Mouse (Mus musculus) hindbrain, embryonic 13.5 days (tissue): ENCODE measurements around the gene Ascc1. TPM values are rescaled to one million over a fixed set of nuclear protein-coding genes. Genes with fewer than 3 reads are reported as not detected.

Experiments used
- ATAC-seq: fragments of 200-750 bp; cut with Nextera tagmentation; 2 replicates; pipeline ENCODE4 v1.8.0; 2017; ENCODE audit warnings: moderate TSS enrichment; ENCODE audit not compliant: low FRiP score
- H3K27ac ChIP-seq: fragments of 300-500 bp; sonication (generic); 2 replicates; pipeline ENCODE4 v1.5.1; 2015; ENCODE audit warnings: inconsistent platforms, mild to moderate bottlenecking, moderate library complexity
- H3K27me3 ChIP-seq: fragments of 300-500 bp; sonication (generic); 2 replicates; pipeline ENCODE4 v1.6.1; 2015; ENCODE audit warnings: mild to moderate bottlenecking, inconsistent platforms
- H3K36me3 ChIP-seq: fragments of 300-500 bp; sonication (generic); 2 replicates; pipeline ENCODE4 v1.6.1; 2015; ENCODE audit warnings: mild to moderate bottlenecking, inconsistent platforms
- H3K4me1 ChIP-seq: fragments of 300-500 bp; sonication (generic); replicated peaks from 2 replicates; pipeline ENCODE4 v1.6.1; 2015; ENCODE audit warnings: inconsistent platforms
- H3K4me2 ChIP-seq: fragments of 300-500 bp; sonication (generic); 2 replicates; pipeline ENCODE4 v1.6.1; 2015; ENCODE audit warnings: inconsistent platforms, mild to moderate bottlenecking, moderate library complexity
- H3K4me3 ChIP-seq: fragments of 300-500 bp; sonication (generic); 2 replicates; pipeline ENCODE4 v1.5.1; 2015; ENCODE audit warnings: mild to moderate bottlenecking, inconsistent platforms
- H3K9ac ChIP-seq: fragments of 300-500 bp; sonication (generic); 2 replicates; pipeline ENCODE4 v1.6.1; 2015; ENCODE audit warnings: mild to moderate bottlenecking, inconsistent platforms
- H3K9me3 ChIP-seq: fragments of 300-500 bp; sonication (generic); 2 replicates; pipeline ENCODE4 v1.6.1; 2016; ENCODE audit warnings: inconsistent platforms
- WGBS: fragments of 180-500 bp; shearing (Covaris S2); methylation state at CpG from one replicate; pipeline ENCODE4 v1.1.7; 2015; 5-methylcytosine and 5-hydroxymethylcytosine counted together
- polyA plus RNA-seq: library from polyadenylated mRNA; unstranded; fragments of >200 nt; fragmentation: Nextera tagmentation; extraction: Ambion mirVana; gene quantifications from 2 replicates; pipeline ENCODE4 v1.2.1, GENCODE M21; 2015

Ascc1 gene
- polyA plus RNA-seq, 1 experiment from 2014 or later, result 47.1 TPM

- H3K27ac ChIP-seq, result 0 out of 2 replicates have a peak overlapping the region, but pooled peaks have one; percentile 58
- H3K9me3 ChIP-seq, result no peaks in the 10 kb centered on the region
- no peaks in the 10 kb centered on the region for H3K36me3 ChIP-seq
- H3K9ac ChIP-seq, result no peak overlapping the region
- WGBS, result 53% methylated on average over 7 of the region's 7 CpGs
- H3K4me2 ChIP-seq, result no peak overlapping the region
- ATAC-seq, result no peak; the same call in 1 of the 2 replicates
- H3K4me3 ChIP-seq, result no peak overlapping the region
- H3K27me3 ChIP-seq, result no peaks in the 10 kb centered on the region
- H3K4me1 ChIP-seq, result peaks cover 50% of the 10 kb centered on the region
Measured at GRCm38 (mm10) chr10:60028979-60029378, 26.4 kb downstream of the Ascc1 start.

- ATAC-seq, result no peak
- no peak overlapping the region for H3K4me3 ChIP-seq
- peaks cover 50% of the 10 kb centered on the region for H3K4me1 ChIP-seq
- no peak overlapping the region for H3K4me2 ChIP-seq
- no peaks in the 10 kb centered on the region for H3K36me3 ChIP-seq
- WGBS, result 90% methylated on average over 4 of the region's 4 CpGs
- H3K9me3 ChIP-seq, result no peaks in the 10 kb centered on the region
- H3K27me3 ChIP-seq, result no peaks in the 10 kb centered on the region
- no peak overlapping the region for H3K27ac ChIP-seq
- H3K9ac ChIP-seq, result no peak overlapping the region
Measured at GRCm38 (mm10) chr10:60029387-60029786, 26.8 kb downstream of the Ascc1 start.

- no peaks in the 10 kb centered on the region for H3K9me3 ChIP-seq
- no peak overlapping the region for H3K9ac ChIP-seq
- ATAC-seq, result no peak
- WGBS, result 69% methylated on average over 8 of the region's 8 CpGs
- no peak overlapping the region for H3K4me3 ChIP-seq
- no peak overlapping the region for H3K27ac ChIP-seq
- no peak overlapping the region for H3K4me2 ChIP-seq
- no peaks in the 10 kb centered on the region for H3K36me3 ChIP-seq
- H3K4me1 ChIP-seq, result peaks cover 44% of the 10 kb centered on the region
- H3K27me3 ChIP-seq, result no peaks in the 10 kb centered on the region
Measured at GRCm38 (mm10) chr10:60031562-60031961, 29.0 kb downstream of the Ascc1 start.

GRCm38 (mm10) chr10:60031985-60032384, 29.4 kb downstream of the Ascc1 start:
- no peak overlapping the region for H3K4me3 ChIP-seq
- ATAC-seq, result no peak
- WGBS, result 35% methylated on average over 2 of the region's 2 CpGs
- no peaks in the 10 kb centered on the region for H3K36me3 ChIP-seq
- no peak overlapping the region for H3K27ac ChIP-seq
- H3K9me3 ChIP-seq, result no peaks in the 10 kb centered on the region
- no peak overlapping the region for H3K4me2 ChIP-seq
- peaks cover 40% of the 10 kb centered on the region for H3K4me1 ChIP-seq
- no peak overlapping the region for H3K9ac ChIP-seq
- no peaks in the 10 kb centered on the region for H3K27me3 ChIP-seq

- Histone ChIP-seq H3K4me3 (no peak overlapping the region), H3K36me3 (no peaks in the 10 kb centered on the region), H3K27me3 (no peaks in the 10 kb centered on the region), H3K4me2 (no peak overlapping the region), H3K27ac (no peak overlapping the region), H3K9me3 (no peaks in the 10 kb centered on the region), H3K9ac (no peak overlapping the region), H3K4me1 (peaks cover 34% of the 10 kb centered on the region)
- ATAC-seq, result no peak
- 61% methylated on average over 2 of the region's 2 CpGs for WGBS
Measured at GRCm38 (mm10) chr10:60032622-60033021, 30.0 kb downstream of the Ascc1 start.

- no peak overlapping the region for H3K4me3 ChIP-seq
- H3K9me3 ChIP-seq, result no peaks in the 10 kb centered on the region
- no peaks in the 10 kb centered on the region for H3K36me3 ChIP-seq
- H3K27ac ChIP-seq, result no peak overlapping the region
- peaks cover 30% of the 10 kb centered on the region for H3K4me1 ChIP-seq
- WGBS, result 52% methylated on average over 5 of the region's 5 CpGs
- no peak for ATAC-seq
- no peak overlapping the region for H3K9ac ChIP-seq
- H3K27me3 ChIP-seq, result no peaks in the 10 kb centered on the region
- no peak overlapping the region for H3K4me2 ChIP-seq
Measured at GRCm38 (mm10) chr10:60033064-60033463, 30.5 kb downstream of the Ascc1 start.

- Histone ChIP-seq H3K27ac (no peak overlapping the region; the same call in 1 of the 2 replicates), H3K4me1 (peaks cover 19% of the 10 kb centered on the region), H3K9ac (no peak overlapping the region), H3K27me3 (no peaks in the 10 kb centered on the region), H3K36me3 (no peaks in the 10 kb centered on the region), H3K9me3 (no peaks in the 10 kb centered on the region), H3K4me3 (no peak overlapping the region), H3K4me2 (no peak overlapping the region)
- no peak for ATAC-seq
- WGBS, result 93% methylated on average over 3 of the region's 3 CpGs
Measured at GRCm38 (mm10) chr10:60034621-60035020, 32.0 kb downstream of the Ascc1 start.

- Histone ChIP-seq H3K27me3 (no peaks in the 10 kb centered on the region), H3K4me3 (no peak overlapping the region), H3K27ac (no peak overlapping the region), H3K9me3 (no peaks in the 10 kb centered on the region), H3K9ac (no peak overlapping the region), H3K4me1 (peaks cover 19% of the 10 kb centered on the region), H3K36me3 (no peaks in the 10 kb centered on the region), H3K4me2 (no peak overlapping the region)
- no peak for ATAC-seq
- WGBS, result 85% methylated on average over 4 of the region's 4 CpGs
Measured at GRCm38 (mm10) chr10:60035744-60036143, 33.1 kb downstream of the Ascc1 start.

GRCm38 (mm10) chr10:60042350-60042922, 39.8 kb downstream of the Ascc1 start:
- Histone ChIP-seq H3K27ac (no peak overlapping the region), H3K9ac (no peak overlapping the region), H3K4me2 (no peak overlapping the region), H3K4me3 (no peak overlapping the region), H3K27me3 (no peaks in the 10 kb centered on the region), H3K9me3 (no peaks in the 10 kb centered on the region), H3K36me3 (0 out of 2 replicates have a peak, but pooled peaks cover 6% of the 10 kb centered on the region), H3K4me1 (0 out of 2 replicates have a peak, but pooled peaks cover 4% of the 10 kb centered on the region)
- ATAC-seq, result no peak
- WGBS, result 90% methylated on average over 8 of the region's 8 CpGs

- Histone ChIP-seq H3K4me1 (0 out of 2 replicates have a peak, but pooled peaks cover 4% of the 10 kb centered on the region), H3K9ac (no peak overlapping the region), H3K36me3 (peaks cover 26% of the 10 kb centered on the region), H3K9me3 (no peaks in the 10 kb centered on the region), H3K4me3 (no peak overlapping the region), H3K27me3 (no peaks in the 10 kb centered on the region), H3K4me2 (no peak overlapping the region), H3K27ac (no peak overlapping the region)
- no peak for ATAC-seq
- 52% methylated on average over 5 of the region's 5 CpGs for WGBS
Measured at GRCm38 (mm10) chr10:60046696-60047095, 44.1 kb downstream of the Ascc1 start.

GRCm38 (mm10) chr10:60050581-60050980, 48.0 kb downstream of the Ascc1 start:
- Histone ChIP-seq H3K36me3 (peaks cover 19% of the 10 kb centered on the region), H3K9ac (no peak overlapping the region), H3K27ac (no peak overlapping the region), H3K9me3 (no peaks in the 10 kb centered on the region), H3K4me2 (no peak overlapping the region), H3K4me1 (0 out of 2 replicates have a peak, but pooled peaks cover 4% of the 10 kb centered on the region), H3K4me3 (no peak overlapping the region), H3K27me3 (no peaks in the 10 kb centered on the region)
- ATAC-seq, result no peak
- 96% methylated on average over 10 of the region's 10 CpGs for WGBS

GRCm38 (mm10) chr10:60053073-60053472, 50.5 kb downstream of the Ascc1 start:
- no peak overlapping the region for H3K4me2 ChIP-seq
- ATAC-seq, result no peak
- no peaks in the 10 kb centered on the region for H3K4me1 ChIP-seq
- WGBS, result 83% methylated on average over 4 of the region's 4 CpGs
- H3K9me3 ChIP-seq, result peaks cover 9% of the 10 kb centered on the region
- H3K9ac ChIP-seq, result no peak overlapping the region
- H3K36me3 ChIP-seq, result peaks cover 23% of the 10 kb centered on the region
- no peaks in the 10 kb centered on the region for H3K27me3 ChIP-seq
- H3K4me3 ChIP-seq, result no peak overlapping the region
- no peak overlapping the region for H3K27ac ChIP-seq

- Histone ChIP-seq H3K36me3 (peaks cover 9% of the 10 kb centered on the region), H3K4me3 (no peak overlapping the region), H3K9ac (no peak overlapping the region), H3K4me2 (no peak overlapping the region), H3K9me3 (peaks cover 8% of the 10 kb centered on the region), H3K27ac (no peak overlapping the region), H3K27me3 (no peaks in the 10 kb centered on the region), H3K4me1 (no peaks in the 10 kb centered on the region)
- WGBS, result 76% methylated on average over 5 of the region's 5 CpGs
- no peak for ATAC-seq
Measured at GRCm38 (mm10) chr10:60062173-60062572, 59.6 kb downstream of the Ascc1 start.
